Mouse (Mus musculus): Measurements from ENCODE around the gene Nfix. TPM values are rescaled to one million over a fixed set of nuclear protein-coding genes. Genes with fewer than 3 reads are reported as not detected.

Nfix gene
- total RNA-seq, 2 experiments from 2014 or later: 402 to 429 TPM

GRCm38 (mm10) chr8:84711312-84711711, 88.8 kb downstream of the Nfix start:
- intact Hi-C loops (cut with DNase I): no loop called here
- DNase-seq (ENCODE audit: low spot score in 2 of 2): no peak

- DNase-seq (ENCODE audit: low spot score in 2 of 2): no peak
- intact Hi-C loops (cut with DNase I): loop anchor here (1.0 kb wide), 1 partner anchor 103 kb away; no protein-coding TSS in a partner anchor
Measured at GRCm38 (mm10) chr8:84709931-84710330, 90.2 kb downstream of the Nfix start.

GRCm38 (mm10) chr8:84708774-84709475, 91.2 kb downstream of the Nfix start:
- peak; percentile 89 to 93 for DNase-seq (ENCODE audit: low spot score in 2 of 2)
- intact Hi-C loops (cut with DNase I): loop anchor here (1.0 kb wide), 1 partner anchor 104 kb away; no protein-coding TSS in a partner anchor

- intact Hi-C loops (cut with DNase I): no loop called here
- no peak for DNase-seq (ENCODE audit: low spot score in 2 of 2)
Measured at GRCm38 (mm10) chr8:84708071-84708541, 92.0 kb downstream of the Nfix start.

GRCm38 (mm10) chr8:84707267-84707883, 92.8 kb downstream of the Nfix start:
- DNase-seq (ENCODE audit: low spot score in 2 of 2): no peak
- intact Hi-C loops (cut with DNase I): no loop called here

GRCm38 (mm10) chr8:84706610-84707266, 93.4 kb downstream of the Nfix start:
- intact Hi-C loops (cut with DNase I): no loop called here
- no peak for DNase-seq (ENCODE audit: low spot score in 2 of 2)

- intact Hi-C loops (cut with DNase I): no loop called here
- DNase-seq (ENCODE audit: low spot score in 2 of 2): no peak
Measured at GRCm38 (mm10) chr8:84705960-84706359, 94.2 kb downstream of the Nfix start.

GRCm38 (mm10) chr8:84704867-84705831, 95.0 kb downstream of the Nfix start:
- intact Hi-C loops (cut with DNase I): no loop called here
- peak in 1 of 2 experiments; percentile 19 for DNase-seq (ENCODE audit: low spot score in 2 of 2)

- DNase-seq (ENCODE audit: low spot score in 2 of 2): peak; percentile 74
- intact Hi-C loops (cut with DNase I): no loop called here
Measured at GRCm38 (mm10) chr8:84704356-84704755, 95.8 kb downstream of the Nfix start.

GRCm38 (mm10) chr8:84703466-84704249, 96.5 kb downstream of the Nfix start:
- no peak for DNase-seq (ENCODE audit: low spot score in 2 of 2)

GRCm38 (mm10) chr8:84702963-84703465, 97.1 kb downstream of the Nfix start:
- intact Hi-C loops (cut with DNase I): no loop called here
- DNase-seq (ENCODE audit: low spot score in 2 of 2): no peak

More at GRCm38 (mm10) chr8:84703466-84704249, 96.5 kb downstream of the Nfix start:
- intact Hi-C loops (cut with DNase I): no loop called here

GRCm38 (mm10) chr8:84702561-84702960, 97.6 kb downstream of the Nfix start:
- intact Hi-C loops (cut with DNase I): no loop called here

GRCm38 (mm10) chr8:84700941-84701911, 98.9 kb downstream of the Nfix start, which contains the start of gene Lyl1:
Gene Lyl1, plus strand, starts transcription at chr8:84701457.
- peak in 1 of 2 experiments; percentile 17 for DNase-seq (ENCODE audit: low spot score in 2 of 2)
- intact Hi-C loops (cut with DNase I): no loop called here

More at GRCm38 (mm10) chr8:84702561-84702960, 97.6 kb downstream of the Nfix start:
- DNase-seq (ENCODE audit: low spot score in 2 of 2): no peak

GRCm38 (mm10) chr8:84700526-84700925, 99.6 kb downstream of the Nfix start:
- no peak for DNase-seq (ENCODE audit: low spot score in 2 of 2)
- intact Hi-C loops (cut with DNase I): no loop called here

- DNase-seq (ENCODE audit: low spot score in 2 of 2): peak; percentile 71 to 89
- intact Hi-C loops (cut with DNase I): loop anchor here (2.0 kb wide), 1 partner anchor 113 kb away; no protein-coding TSS in a partner anchor
Measured at GRCm38 (mm10) chr8:84699861-84700322, 100.3 kb downstream of the Nfix start.

GRCm38 (mm10) chr8:84698929-84699401, 101.2 kb downstream of the Nfix start:
- intact Hi-C loops (cut with DNase I): loop anchor here (2.0 kb wide), 1 partner anchor 114 kb away; no protein-coding TSS in a partner anchor

More at GRCm38 (mm10) chr8:84698929-84699401, 101.2 kb downstream of the Nfix start:
- peak; percentile 21 to 64 for DNase-seq (ENCODE audit: low spot score in 2 of 2)

All from left cerebral cortex, postnatal 14 days (tissue).